Mouse (Mus musculus): ENCODE measurements at regions not wholly inside any gene's neighbourhood (a gene's known extent, or its start where the extent isn't known, plus 50 kb on each side); places are given as distances from the start of the nearest gene placed in this dataset.
"Not testable (repeated sequence)": the region's sequence is repeated elsewhere in the genome, so short reads cannot be mapped to it uniquely, and the experiment has no call there.

GRCm38 (mm10) chr7:39596403-39596802 lies 78.8 kb downstream of the Zfp619 start:
- no peak for DNase-seq

- no peak for DNase-seq
Measured at GRCm38 (mm10) chr7:39613767-39614166, 96.2 kb downstream of the Zfp619 start.

- no peak for DNase-seq
Measured at GRCm38 (mm10) chr7:39615092-39615491, 97.5 kb downstream of the Zfp619 start.

GRCm38 (mm10) chr7:39621796-39622195 lies 104.2 kb downstream of the Zfp619 start:
- DNase-seq: no peak

- peak; percentile 9 for DNase-seq
Measured at GRCm38 (mm10) chr7:39632836-39633235, 115.3 kb downstream of the Zfp619 start.

- no peak for DNase-seq
Measured at GRCm38 (mm10) chr7:39642333-39642732, 124.8 kb downstream of the Zfp619 start.

- DNase-seq: no peak
Measured at GRCm38 (mm10) chr7:39643323-39643722, 125.8 kb downstream of the Zfp619 start.

GRCm38 (mm10) chr7:39650483-39651102 lies 133.0 kb downstream of the Zfp619 start:
- no peak for DNase-seq

GRCm38 (mm10) chr7:39654563-39655286 lies 137.2 kb downstream of the Zfp619 start:
- peak; percentile 17 for DNase-seq

GRCm38 (mm10) chr7:39655287-39655652 lies 137.7 kb downstream of the Zfp619 start:
- not testable (repeated sequence) for DNase-seq

- DNase-seq: peak; percentile 26
Measured at GRCm38 (mm10) chr7:39655709-39656397, 138.3 kb downstream of the Zfp619 start.

GRCm38 (mm10) chr7:39659597-39659996 lies 142.0 kb downstream of the Zfp619 start:
- DNase-seq: no peak

GRCm38 (mm10) chr7:39675124-39675846 lies 157.7 kb downstream of the Zfp619 start:
- DNase-seq: no peak

GRCm38 (mm10) chr7:39675847-39676238 lies 158.3 kb downstream of the Zfp619 start:
- DNase-seq: no peak

GRCm38 (mm10) chr7:39680411-39680810 lies 162.8 kb downstream of the Zfp619 start:
- DNase-seq: no peak

GRCm38 (mm10) chr7:39696589-39696988 lies 179.0 kb downstream of the Zfp619 start:
- DNase-seq: no peak

- DNase-seq: no peak
Measured at GRCm38 (mm10) chr7:39701506-39701905, 183.9 kb downstream of the Zfp619 start.

GRCm38 (mm10) chr7:39705118-39706095 lies 187.8 kb downstream of the Zfp619 start:
- peak; percentile 26 for DNase-seq

GRCm38 (mm10) chr7:39706606-39707005 lies 189.0 kb downstream of the Zfp619 start:
- DNase-seq: no peak

- peak; percentile 72 for DNase-seq
Measured at GRCm38 (mm10) chr7:39716340-39717150, 199.0 kb downstream of the Zfp619 start.

- DNase-seq: peak; percentile 38
Measured at GRCm38 (mm10) chr7:39727935-39728557, 210.5 kb downstream of the Zfp619 start.
